Mouse (Mus musculus): Measurements from ENCODE around the gene Man2b2. TPM values are rescaled to one million over a fixed set of nuclear protein-coding genes. Genes with fewer than 3 reads are reported as not detected.

Gene Man2b2
- polyA plus RNA-seq, 1 experiment from 2014 or later = 7.7 TPM

DNA sequence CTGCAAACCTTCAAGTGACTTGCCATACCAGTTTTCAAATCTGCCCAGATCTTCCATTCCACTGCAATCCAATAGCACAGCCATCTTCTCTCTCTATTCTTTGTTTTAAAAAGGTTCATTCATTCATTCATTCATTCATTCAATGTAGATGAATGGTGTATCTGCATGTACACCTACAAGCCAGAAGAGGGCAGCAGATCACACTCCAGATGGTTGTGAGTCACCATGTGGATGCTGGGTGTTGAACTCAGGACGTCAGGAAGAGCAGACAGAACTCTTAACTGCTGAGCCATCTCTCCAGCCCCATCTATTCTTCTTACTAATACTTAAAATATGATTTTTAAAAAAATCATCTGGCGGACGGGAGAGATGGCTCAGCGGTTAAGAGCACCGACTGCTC is 73.4 kb downstream of the Man2b2 start:
- no peak for ATAC-seq (replicated peaks; ENCODE audit: insufficient number of reproducible peaks, low FRiP score, low TSS enrichment, low read depth)
- WGBS = 65% methylated on average over 5 of the region's 5 CpGs
- peaks cover 2% of the 10 kb centered on the region; the same call in 1 of the 2 replicates for H3K4me1 ChIP-seq (ENCODE audit: control insufficient read depth, insufficient read depth, low read length)
- peak; percentile 11 for DNase-seq (ENCODE audit: low spot score)
- H3K36me3 ChIP-seq (replicated peaks; ENCODE audit: control insufficient read depth, insufficient read depth, low read depth, low read length) = no peaks in the 10 kb centered on the region
- H3K4me3 ChIP-seq (ENCODE audit: low read depth, low read length) = no peak overlapping the region
- no peak overlapping the region for H3K9ac ChIP-seq (replicated peaks; ENCODE audit: low read length)
- H3K27me3 ChIP-seq (ENCODE audit: control insufficient read depth, insufficient read depth, low read length) = no peaks in the 10 kb centered on the region
- H3K27ac ChIP-seq (replicated peaks; ENCODE audit: low read depth, low read length) = no peak overlapping the region
- H3K9me3 ChIP-seq (replicated peaks; ENCODE audit: control insufficient read depth, low read length) = no peaks in the 10 kb centered on the region
- H3K4me2 ChIP-seq (ENCODE audit: low read depth, low read length) = no peak overlapping the region

Other genes starting within 250 kb of the Man2b2 start
- gene Tbc1d14, start 237.4 kb downstream of the Man2b2 start, polyA plus RNA-seq (2014; fragmentation: Nextera tagmentation; extraction: Ambion mirVana) = 40.1 and 42.7 TPM in 2 replicates
- 28.0 and 28.6 TPM in 2 replicates for gene D5Ertd579e, start 134.6 kb downstream of the Man2b2 start, polyA plus RNA-seq (2014; fragmentation: Nextera tagmentation; extraction: Ambion mirVana)
- 24.5 and 25.3 TPM in 2 replicates for gene Bloc1s4, start 82.0 kb downstream of the Man2b2 start, polyA plus RNA-seq (2014; fragmentation: Nextera tagmentation; extraction: Ambion mirVana)
- 768 and 796 TPM in 2 replicates for gene Mrfap1, start 33.9 kb downstream of the Man2b2 start, polyA plus RNA-seq (2014; fragmentation: Nextera tagmentation; extraction: Ambion mirVana)
- 1.2 and 1.4 TPM in 2 replicates for gene Ppp2r2c, start 37.9 kb upstream of the Man2b2 start, polyA plus RNA-seq (2014; fragmentation: Nextera tagmentation; extraction: Ambion mirVana)
- 5.9 and 6.4 TPM in 2 replicates for gene Wfs1, start 158.6 kb upstream of the Man2b2 start, polyA plus RNA-seq (2014; fragmentation: Nextera tagmentation; extraction: Ambion mirVana)